Mouse (Mus musculus): ENCODE results near the gene Lin7b.
"Not testable (repeated sequence)": the region's sequence is repeated elsewhere in the genome, so short reads cannot be mapped to it uniquely, and the experiment has no call there.

The Lin7b gene

GRCm38 (mm10) chr7:45395578-45396336, 25.4 kb upstream of the Lin7b start, which contains the start of gene Snrnp70:
Snrnp70 (minus strand) TSS chr7:45395742.
- DNase-seq (ENCODE audit: low read depth, low spot score) = peak; percentile 100

DNA sequence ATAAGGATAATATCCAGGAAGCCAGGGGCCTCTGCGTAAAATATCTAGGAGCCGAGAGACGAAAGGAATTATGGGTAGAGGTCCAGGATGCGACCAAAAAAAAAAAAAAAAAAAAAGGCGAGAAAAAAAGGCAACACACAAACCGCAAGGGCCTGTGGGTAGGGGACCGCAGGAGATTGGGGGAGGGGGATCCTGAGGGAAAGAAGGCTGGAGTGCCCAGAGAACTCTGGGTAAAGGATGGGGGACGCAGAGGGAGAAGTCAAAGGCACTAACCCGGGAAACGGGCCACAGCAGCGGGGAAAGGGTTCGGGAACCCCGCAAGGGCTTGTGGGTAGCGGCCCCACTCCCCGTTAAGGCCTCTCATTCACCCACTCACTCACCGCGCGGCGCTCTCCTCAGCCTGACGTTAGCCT, 24.8 kb upstream of the Lin7b start:
- peak; percentile 79 for DNase-seq (ENCODE audit: low read depth, low spot score)

- DNase-seq (ENCODE audit: low read depth, low spot score) = peak; percentile 48
Measured at GRCm38 (mm10) chr7:45386077-45386476, 15.7 kb upstream of the Lin7b start.

GRCm38 (mm10) chr7:45376057-45376456, 5.7 kb upstream of the Lin7b start:
- no peak for DNase-seq (ENCODE audit: low read depth, low spot score)

GRCm38 (mm10) chr7:45374620-45375019, 4.2 kb upstream of the Lin7b start:
- no peak for DNase-seq (ENCODE audit: low read depth, low spot score)

- DNase-seq (ENCODE audit: low read depth, low spot score) = no peak
Measured at GRCm38 (mm10) chr7:45372371-45372770, 2.0 kb upstream of the Lin7b start.

- DNase-seq (ENCODE audit: low read depth, low spot score) = no peak
Measured at GRCm38 (mm10) chr7:45369836-45370474, 428 bp downstream of the Lin7b start.

DNA sequence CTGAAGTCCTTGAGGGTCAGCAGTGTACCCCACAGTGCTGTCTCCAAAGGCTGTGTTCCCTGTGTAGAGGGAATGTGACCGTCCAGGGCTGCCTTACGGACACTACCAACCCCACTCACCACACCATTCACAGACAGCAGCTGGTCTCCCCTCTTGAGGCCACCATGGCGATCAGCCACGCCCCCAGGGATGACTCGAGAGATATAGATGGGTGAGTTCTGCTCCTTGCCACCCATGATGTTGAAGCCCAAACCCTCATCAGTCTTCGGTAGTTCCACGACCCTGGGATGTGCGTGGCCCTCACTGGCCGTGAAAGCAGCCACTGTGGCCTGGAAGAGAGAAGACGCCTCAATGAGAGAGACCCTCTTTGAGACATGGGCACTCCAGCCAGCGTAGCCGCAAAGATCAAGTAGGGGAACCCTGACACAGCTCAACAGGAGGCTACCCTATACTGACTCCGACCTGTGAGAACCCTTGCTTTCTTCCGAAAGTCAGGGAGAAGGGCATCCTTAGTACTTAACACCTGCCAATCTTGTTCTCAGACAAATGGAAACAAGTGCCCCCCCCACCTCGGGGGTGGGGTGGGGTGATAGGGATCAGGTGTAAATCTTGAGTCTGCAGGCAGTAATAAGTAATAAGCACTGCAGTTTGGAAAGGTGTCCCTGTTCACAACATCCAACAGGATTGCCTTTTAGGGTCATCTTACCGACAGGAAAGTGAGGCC, 1.2 kb downstream of the Lin7b start:
- DNase-seq (ENCODE audit: low read depth, low spot score) = no peak

DNA sequence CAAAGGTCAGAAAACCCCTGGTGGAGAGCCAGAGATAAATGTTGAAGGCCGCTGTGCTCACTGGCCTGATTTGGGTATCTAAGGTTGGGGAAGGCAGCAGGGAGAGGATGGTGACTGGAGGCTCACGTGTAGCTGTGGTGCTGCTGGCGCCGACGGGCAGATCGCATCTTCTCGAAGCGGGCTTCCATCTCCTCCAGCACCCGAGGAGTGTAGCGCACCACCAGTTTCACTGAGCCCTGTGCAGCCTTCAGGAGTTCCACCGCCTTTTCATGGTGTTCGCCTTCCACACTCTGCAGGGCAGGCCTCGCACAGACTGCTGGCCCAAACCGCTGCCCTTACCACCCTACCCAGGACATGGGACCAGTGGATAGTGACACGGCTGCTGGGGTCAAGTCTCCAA, 2.2 kb downstream of the Lin7b start:
- DNase-seq (ENCODE audit: low read depth, low spot score) = no peak

DNA sequence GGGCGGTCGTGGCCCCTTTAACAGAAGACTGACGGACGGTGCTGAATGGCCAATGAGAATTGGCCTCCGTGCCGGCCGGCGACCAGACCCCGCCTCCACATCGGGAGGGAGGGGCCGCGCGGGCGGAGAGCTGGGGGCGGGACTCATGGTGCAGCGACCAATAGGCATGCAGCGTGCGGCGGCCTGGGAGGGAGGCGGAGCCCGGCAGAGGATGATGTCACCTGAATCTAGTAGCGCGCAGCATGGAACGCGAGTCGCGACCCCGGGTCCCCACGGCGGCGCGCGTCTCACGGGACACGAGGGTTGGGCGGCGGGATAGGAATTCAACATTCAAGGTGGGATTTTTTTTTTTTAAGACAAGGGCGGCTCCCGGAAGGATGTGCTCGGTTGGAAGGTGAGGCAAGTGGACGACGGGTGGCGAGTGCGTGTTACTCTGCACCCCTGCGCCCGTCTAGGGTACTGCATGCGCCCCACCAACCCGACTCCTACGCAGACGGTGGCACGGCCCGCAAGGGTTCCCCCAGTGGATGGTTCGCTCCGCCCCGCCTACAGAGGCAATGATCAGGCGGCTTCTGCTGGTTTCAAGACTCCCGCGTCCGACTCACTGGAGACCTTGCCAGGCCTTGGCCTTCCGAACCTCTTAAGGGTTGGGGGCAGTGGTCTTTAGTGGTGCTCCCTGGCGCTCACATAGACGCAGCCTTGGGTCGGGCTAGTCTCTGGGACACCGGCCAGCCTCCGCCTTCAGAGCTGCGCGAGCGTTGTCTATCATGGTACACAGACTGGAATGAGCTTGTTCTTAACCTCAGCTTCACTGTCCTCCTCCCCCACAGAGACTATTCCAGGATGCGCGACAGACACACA, 3.1 kb downstream of the Lin7b start:
- DNase-seq (ENCODE audit: low read depth, low spot score) = peak; percentile 92

DNA sequence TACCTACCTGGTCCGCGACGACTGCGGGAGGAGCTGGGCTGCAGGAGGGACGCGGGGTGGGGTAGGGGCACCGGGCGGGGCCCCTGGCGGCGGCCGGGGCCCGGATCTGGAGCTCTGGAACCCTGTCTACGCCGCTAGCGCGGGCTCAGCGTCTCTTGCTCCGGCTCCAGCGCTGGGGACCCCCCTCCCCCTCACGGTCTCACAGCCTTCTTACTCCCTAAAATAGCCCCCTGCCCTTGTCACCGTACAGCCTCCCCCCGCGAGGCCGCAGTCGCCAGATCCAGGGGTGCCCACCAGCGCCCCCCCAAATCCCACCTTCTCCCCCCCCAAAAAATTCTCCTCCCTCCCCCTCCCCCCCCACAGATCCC, 3.7 kb downstream of the Lin7b start, which contains the start of gene Ppfia3:
Gene Ppfia3 (minus strand): TSS at position 368 of the 368 bp plus-strand sequence.
- no peak for DNase-seq (ENCODE audit: low read depth, low spot score)

DNA sequence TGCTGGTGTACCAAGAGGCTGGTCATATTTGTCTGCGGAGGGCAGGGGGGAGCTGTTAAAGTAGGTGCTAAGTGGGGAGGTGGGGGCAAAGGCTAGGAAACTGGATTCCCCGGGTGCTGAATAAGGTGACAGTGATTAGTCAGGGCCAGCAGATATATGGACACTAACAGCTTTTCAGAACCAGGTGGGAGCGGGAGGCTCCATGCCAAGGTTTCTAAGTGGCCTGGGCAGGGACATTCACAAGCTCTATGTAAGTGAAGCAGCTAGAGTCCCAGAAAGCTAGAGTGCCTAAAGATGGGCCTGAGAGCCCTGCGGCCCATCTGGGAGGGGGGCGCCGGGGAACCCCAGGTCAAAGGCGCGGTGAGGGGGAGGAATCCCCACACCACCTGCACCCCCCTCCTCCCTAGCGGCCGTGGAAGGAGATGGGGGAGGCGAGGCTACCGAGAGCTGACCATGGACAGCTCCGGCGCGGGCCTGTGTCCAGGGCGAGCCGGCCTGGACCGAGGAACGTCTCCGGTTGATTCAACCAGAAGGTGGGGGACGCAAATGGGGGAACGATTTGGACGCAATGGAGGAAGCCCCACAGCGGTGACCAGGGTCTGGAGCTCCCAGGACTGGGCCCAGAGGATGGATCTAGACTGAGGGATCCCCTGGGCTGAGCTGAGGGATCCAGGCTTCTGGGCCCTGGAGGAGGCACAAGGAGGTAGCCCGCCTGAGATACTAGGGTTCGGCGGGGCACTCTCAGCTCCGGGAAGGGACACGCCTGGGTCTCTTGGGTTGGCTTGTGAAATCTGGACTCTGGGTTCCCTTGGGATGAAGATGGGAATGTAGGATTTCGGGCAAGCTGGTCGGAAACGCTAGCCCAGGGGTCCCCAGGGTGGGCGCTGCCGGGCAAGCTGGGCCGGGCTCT, 4.4 kb downstream of the Lin7b start:
- peak; percentile 28 for DNase-seq (ENCODE audit: low read depth, low spot score)

GRCm38 (mm10) chr7:45363983-45364382, 6.4 kb downstream of the Lin7b start:
- no peak for DNase-seq (ENCODE audit: low read depth, low spot score)

DNA sequence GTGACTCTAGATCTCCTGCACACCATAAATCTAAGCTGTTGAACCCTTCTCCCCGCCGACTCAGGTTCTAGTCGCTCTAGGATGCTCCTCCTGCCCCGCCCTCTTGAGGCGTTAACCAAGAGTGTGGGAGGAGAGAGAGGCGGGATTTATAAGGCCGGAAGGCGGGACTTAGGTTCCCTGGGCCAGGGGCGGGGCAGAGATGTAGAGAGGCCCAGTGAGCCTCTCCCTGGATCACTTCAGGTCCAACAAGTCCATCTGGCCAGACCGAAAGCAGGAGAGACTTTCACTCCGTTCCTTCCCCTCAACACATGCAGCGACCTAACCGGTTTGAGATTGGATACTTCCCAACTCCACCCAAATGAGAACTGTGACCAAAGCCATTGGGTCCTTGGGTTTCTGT, 7.6 kb downstream of the Lin7b start:
- DNase-seq (ENCODE audit: low read depth, low spot score) = no peak

- DNase-seq (ENCODE audit: low read depth, low spot score) = no peak
Measured at GRCm38 (mm10) chr7:45361243-45361804, 9.1 kb downstream of the Lin7b start.

- no peak for DNase-seq (ENCODE audit: low read depth, low spot score)
Measured at GRCm38 (mm10) chr7:45360404-45361125, 9.8 kb downstream of the Lin7b start.

- DNase-seq (ENCODE audit: low read depth, low spot score) = not testable (repeated sequence)
Measured at GRCm38 (mm10) chr7:45359081-45359480, 11.3 kb downstream of the Lin7b start.

GRCm38 (mm10) chr7:45356087-45356486, 14.3 kb downstream of the Lin7b start:
- DNase-seq (ENCODE audit: low read depth, low spot score) = no peak

DNA sequence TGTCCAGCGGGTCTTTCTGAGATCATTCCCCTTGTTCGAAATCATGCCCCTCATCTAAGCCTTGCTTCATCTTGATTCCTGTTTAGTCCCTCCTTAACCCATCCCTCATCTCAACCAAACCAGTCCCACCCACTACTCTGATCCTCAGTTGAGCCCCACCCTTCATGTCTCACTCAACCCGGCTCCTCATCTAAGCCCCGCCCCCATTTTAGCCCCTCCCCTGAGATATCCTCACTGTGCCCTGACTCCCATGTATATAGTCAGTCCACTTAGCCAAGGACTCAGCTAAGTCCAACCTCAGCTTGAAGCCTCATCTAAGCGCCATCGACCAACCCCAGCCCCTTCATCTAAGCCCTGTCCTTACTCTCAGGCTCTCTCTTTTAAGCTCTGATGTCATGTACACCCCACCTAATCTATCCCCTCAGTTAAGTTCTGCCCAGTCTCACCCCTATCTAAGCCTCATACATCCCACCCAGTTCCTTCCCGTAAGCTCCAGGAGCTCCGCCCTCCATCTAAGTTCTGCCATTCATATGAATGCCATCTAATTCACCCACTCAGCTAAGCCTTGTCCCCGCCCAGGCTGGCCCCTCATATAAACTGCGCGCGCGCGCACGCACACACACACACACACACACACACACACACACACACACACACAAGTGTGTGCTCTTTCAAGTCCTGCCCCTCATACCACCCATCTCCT, 14.9 kb downstream of the Lin7b start:
- DNase-seq (ENCODE audit: low read depth, low spot score) = no peak
